Mouse (Mus musculus): Measurements from ENCODE around the gene Lrrn1. TPM values are rescaled to one million over a fixed set of nuclear protein-coding genes. Genes with fewer than 3 reads are reported as not detected.

Gene Lrrn1
- polyA plus RNA-seq, 1 experiment: 42.7 TPM

GRCm38 (mm10) chr6:107583759-107584383, 54.3 kb downstream of the Lrrn1 start:
- Histone ChIP-seq H3K4me2 (ENCODE audit: low read depth) (no peak overlapping the region), H3K79me2 (ENCODE audit: control insufficient read depth, insufficient read depth) (no peaks in the 10 kb centered on the region), H3K4me3 (no peak overlapping the region), H3ac (ENCODE audit: control insufficient read depth, insufficient read length) (no peak overlapping the region), H3K27me3 (ENCODE audit: control insufficient read depth, insufficient read depth, insufficient read length) (no peaks in the 10 kb centered on the region), H3K36me3 (ENCODE audit: control insufficient read depth, insufficient read depth) (no peaks in the 10 kb centered on the region)
- no peak for TF ChIP-seq POLR2AphosphoS2 (IDR thresholded peaks at IDR 0.05; ENCODE audit: insufficient read length, low read depth)
- TF ChIP-seq TCF12 (IDR thresholded peaks at IDR 0.05; ENCODE audit: insufficient read depth, poor library complexity, severe bottlenecking): no peak
- TF ChIP-seq E2F4 (IDR thresholded peaks at IDR 0.05; ENCODE audit: insufficient read depth): no peak
- no peak for TF ChIP-seq MYOG (IDR thresholded peaks at IDR 0.05; ENCODE audit: control insufficient read depth in 1 of 3, insufficient read depth in 1 of 3, insufficient read length in 2 of 3, low read depth in 2 of 3)
- TF ChIP-seq SRF (IDR thresholded peaks at IDR 0.05; ENCODE audit: control insufficient read depth, insufficient read length, low read depth): no peak
- no peak for TF ChIP-seq MAX (IDR thresholded peaks at IDR 0.05; ENCODE audit: low read depth)
- no peak for TF ChIP-seq CEBPB (IDR thresholded peaks at IDR 0.05; ENCODE audit: insufficient read depth, poor library complexity, severe bottlenecking)
- no peak for TF ChIP-seq REST (IDR thresholded peaks at IDR 0.05; ENCODE audit: insufficient read depth, insufficient read length)
- no peak for TF ChIP-seq MYOD1 (IDR thresholded peaks at IDR 0.05; ENCODE audit: control insufficient read depth in 1 of 3, insufficient read length in 2 of 3, low read depth in 2 of 3)
- TF ChIP-seq TCF3 (IDR thresholded peaks at IDR 0.05; ENCODE audit: insufficient read length, low read depth): no peak
- TF ChIP-seq USF1 (IDR thresholded peaks at IDR 0.05; ENCODE audit: low read depth): no peak
- no peak for TF ChIP-seq POLR2A (IDR thresholded peaks at IDR 0.05; ENCODE audit: insufficient read length, low read depth)

DNA sequence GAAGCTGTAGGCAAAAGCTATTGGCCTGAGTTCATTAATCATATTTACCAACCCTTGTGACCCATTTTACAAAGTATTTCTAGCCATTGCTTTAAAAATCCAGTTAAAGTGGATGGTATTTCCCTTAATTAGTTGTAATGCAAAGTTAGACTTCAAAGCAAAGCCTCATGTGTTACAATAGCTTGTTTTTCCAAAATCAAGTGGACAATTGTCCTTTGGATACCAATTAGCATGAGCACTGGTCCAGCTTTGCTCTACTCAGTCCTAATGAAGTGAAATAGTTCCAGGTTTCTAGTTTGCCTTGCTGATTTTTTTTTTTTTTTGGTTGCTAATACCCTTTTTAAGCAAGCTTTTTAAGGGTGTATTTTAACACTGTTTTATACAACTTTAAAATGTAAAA, 75.6 kb downstream of the Lrrn1 start:
- H3K27me3 ChIP-seq (ENCODE audit: control insufficient read depth, insufficient read depth, insufficient read length): no peaks in the 10 kb centered on the region
- H3K36me3 ChIP-seq (ENCODE audit: control insufficient read depth, insufficient read depth): no peaks in the 10 kb centered on the region
- TF ChIP-seq CEBPB (IDR thresholded peaks at IDR 0.05; ENCODE audit: insufficient read depth, poor library complexity, severe bottlenecking) (no peak), REST (IDR thresholded peaks at IDR 0.05; ENCODE audit: insufficient read depth, insufficient read length) (no peak), MYOD1 (IDR thresholded peaks at IDR 0.05; ENCODE audit: control insufficient read depth in 1 of 3, insufficient read length in 2 of 3, low read depth in 2 of 3) (no peak), SRF (IDR thresholded peaks at IDR 0.05; ENCODE audit: control insufficient read depth, insufficient read length, low read depth) (no peak), E2F4 (IDR thresholded peaks at IDR 0.05; ENCODE audit: insufficient read depth) (no peak), POLR2AphosphoS2 (IDR thresholded peaks at IDR 0.05; ENCODE audit: insufficient read length, low read depth) (no peak), USF1 (IDR thresholded peaks at IDR 0.05; ENCODE audit: low read depth) (no peak)
- no peak overlapping the region for H3K4me2 ChIP-seq (ENCODE audit: low read depth)
- H3ac ChIP-seq (ENCODE audit: control insufficient read depth, insufficient read length): no peak overlapping the region
- H3K79me2 ChIP-seq (ENCODE audit: control insufficient read depth, insufficient read depth): no peaks in the 10 kb centered on the region
- H3K4me3 ChIP-seq: no peak overlapping the region

DNA sequence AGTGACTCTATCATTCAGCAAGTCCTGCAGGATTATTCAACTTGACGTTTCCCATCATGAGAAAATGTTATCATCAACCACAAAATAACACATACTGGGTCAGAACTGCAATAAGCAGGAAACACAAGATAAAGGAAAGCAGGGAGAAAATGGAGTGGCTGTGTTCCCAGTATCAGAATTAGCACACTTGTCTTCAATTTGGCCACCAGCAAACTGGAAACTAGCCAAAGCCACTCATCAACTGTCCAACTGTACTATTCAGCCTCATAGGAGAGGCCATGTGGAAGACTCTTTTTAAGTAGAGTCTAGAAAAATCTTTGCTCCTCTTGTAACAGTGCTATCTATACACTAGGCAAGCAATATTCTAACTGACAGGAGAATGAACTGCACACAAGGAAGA, 84.7 kb downstream of the Lrrn1 start:
- no peak overlapping the region for H3K4me3 ChIP-seq
- H3K4me2 ChIP-seq (ENCODE audit: low read depth): no peak overlapping the region
- no peak overlapping the region for H3ac ChIP-seq (ENCODE audit: control insufficient read depth, insufficient read length)
- H3K79me2 ChIP-seq (ENCODE audit: control insufficient read depth, insufficient read depth): no peaks in the 10 kb centered on the region
- no peak for TF ChIP-seq MAX (IDR thresholded peaks at IDR 0.05; ENCODE audit: low read depth)
- no peaks in the 10 kb centered on the region for H3K36me3 ChIP-seq (ENCODE audit: control insufficient read depth, insufficient read depth)
- no peaks in the 10 kb centered on the region for H3K27me3 ChIP-seq (ENCODE audit: control insufficient read depth, insufficient read depth, insufficient read length)
